Mouse (Mus musculus): ENCODE measurements around the gene Atp6v0a1.

Atp6v0a1 gene

DNA sequence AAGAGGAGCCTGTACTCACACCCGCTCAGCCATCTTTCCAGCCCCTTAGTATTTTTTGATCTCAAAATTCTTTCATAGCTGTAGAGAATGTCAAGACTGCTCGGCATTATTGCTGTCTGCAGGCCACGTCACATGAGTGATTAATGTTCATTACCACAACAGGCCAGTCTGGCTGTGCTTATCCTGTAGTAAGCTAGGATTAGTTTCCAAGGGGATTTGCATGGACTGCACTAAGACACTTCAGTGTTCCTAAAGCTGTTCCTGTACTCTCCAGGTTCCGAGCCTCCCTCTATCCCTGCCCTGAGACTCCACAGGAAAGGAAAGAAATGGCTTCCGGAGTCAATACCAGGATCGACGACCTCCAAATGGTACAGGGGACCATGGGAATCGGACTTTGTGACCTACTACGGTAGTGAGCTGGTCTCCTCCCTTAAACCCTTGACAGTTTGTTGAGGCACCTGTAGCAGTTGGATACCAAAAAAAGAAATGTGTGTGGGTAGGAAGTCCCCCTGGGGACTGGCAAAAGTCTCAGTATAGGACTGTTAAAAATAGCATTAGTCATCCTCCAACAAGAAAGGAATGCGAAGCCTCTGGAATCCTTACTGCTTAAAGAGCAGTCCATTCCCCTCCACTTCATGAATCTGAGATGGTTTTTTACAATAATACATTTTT, 21.0 kb downstream of the Atp6v0a1 start:
- no peak for DNase-seq

DNA sequence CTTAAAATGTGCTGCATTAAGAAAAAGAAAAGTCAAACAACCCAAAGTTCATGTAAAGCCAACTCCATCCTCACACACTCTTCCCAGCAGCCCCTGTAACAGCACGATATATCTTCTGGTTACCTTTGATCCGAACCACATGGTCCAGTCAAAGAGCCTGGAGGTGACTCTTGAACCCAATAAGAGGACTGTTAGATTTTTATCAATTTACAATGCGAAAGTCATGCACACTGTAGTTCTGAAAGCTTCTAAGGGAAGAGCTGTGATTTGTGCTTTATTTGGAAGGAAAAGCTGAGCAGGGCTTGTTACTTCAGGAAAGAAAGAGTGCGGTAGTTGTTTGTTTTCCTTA, 21.5 kb downstream of the Atp6v0a1 start:
- no peak for DNase-seq

- no peak for DNase-seq
These were observed 22.2 kb downstream of the Atp6v0a1 start for GRCm38 (mm10) chr11:101031470-101031869.

DNA sequence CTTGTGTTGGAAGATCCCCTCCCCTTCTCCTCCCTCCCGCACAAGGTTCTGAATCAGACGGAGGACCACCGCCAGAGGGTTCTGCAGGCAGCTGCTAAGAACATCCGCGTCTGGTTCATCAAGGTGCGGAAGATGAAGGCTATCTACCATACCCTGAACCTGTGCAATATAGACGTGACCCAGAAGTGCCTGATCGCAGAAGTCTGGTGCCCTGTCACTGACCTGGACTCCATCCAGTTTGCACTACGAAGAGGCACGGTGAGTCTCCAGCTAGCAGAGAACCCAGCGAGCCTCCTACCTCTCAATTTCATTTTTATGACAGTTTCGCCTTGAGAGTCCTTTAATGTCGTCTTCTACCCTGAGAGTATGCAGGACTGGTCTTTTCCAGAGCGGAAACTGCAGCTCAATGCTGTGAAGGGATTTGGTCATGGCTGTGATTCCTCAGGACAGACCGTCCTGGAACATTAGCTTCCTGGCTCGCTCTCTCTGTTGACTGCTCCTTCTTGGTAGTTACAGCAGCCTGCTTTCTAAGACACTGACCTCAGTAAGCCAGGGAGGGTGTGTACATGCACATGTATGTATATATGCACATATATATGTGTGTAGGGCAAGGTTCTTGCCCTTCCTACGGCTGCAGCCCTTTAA, 24.7 kb downstream of the Atp6v0a1 start:
- DNase-seq: no peak

DNA sequence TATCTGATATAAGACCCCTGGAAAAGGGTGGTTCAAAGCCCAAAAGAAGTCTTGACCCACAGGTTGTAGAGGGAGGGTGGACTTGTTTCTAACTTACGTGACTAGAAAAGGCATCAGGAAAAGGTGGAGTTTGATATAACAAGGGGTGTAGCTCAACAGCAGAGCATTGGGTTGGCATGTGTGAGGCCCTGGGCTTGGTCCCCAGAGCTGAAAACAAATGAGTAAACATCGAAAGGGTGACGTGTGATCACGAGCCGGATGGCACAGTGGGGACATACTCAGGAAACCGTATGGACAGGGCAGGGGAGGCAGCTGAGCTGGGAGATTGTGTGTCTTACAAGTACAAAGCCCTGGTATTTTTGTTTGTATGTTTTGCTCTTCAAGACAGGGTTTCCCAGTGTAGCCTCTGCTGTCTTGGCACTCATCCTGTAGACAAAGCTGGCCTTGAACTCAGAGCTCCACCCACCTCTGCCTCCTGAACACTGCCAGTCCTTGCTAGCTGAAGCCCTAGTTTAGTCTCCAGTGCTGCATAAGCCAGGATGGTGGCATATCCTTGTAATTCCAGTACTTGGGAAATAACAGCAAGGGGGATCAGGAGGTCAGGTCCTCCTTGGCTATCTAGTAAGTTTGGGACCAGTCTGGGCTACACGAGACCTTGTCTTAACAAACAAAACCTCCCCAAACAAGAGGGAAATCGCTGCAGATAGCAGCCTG, 25.5 kb downstream of the Atp6v0a1 start:
- no peak for DNase-seq

DNA sequence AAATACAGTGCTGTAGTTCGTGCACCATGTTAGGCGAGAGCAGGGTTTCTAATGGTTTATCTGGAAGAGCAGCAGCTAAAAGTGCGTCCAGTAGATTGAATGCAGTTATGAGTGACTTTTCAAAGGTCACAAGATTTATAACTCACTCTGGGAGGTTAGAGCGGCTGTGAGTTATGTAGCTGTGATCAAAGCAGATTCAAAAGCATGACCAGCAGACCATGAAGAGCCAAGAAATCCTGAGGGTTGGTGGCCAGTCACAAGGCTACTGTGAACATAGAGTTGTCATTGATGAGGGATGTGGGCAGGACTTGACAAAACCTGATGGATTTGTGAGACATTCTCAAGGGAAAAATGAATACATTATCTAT, 26.1 kb downstream of the Atp6v0a1 start:
- no peak for DNase-seq

DNA sequence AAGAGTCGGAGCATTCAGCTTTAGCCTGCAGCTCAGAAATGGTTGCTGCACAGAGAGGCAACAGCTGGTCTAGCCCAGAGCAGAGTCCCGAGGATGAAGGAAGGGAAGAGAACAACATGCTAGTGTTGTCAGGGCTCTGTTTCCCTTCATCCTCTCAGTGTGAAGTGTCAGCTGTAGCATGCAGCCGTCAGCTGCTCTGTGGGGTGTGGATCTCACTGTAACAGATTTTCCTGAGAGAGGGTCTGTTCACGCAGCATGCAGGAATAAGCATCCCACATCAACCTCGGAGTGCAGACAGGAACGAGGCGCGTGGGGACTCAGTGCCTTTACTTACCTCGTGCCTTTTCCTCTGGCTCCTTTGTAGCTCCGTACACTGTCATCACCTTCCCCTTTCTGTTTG, 28.5 kb downstream of the Atp6v0a1 start:
- no peak for DNase-seq

DNA sequence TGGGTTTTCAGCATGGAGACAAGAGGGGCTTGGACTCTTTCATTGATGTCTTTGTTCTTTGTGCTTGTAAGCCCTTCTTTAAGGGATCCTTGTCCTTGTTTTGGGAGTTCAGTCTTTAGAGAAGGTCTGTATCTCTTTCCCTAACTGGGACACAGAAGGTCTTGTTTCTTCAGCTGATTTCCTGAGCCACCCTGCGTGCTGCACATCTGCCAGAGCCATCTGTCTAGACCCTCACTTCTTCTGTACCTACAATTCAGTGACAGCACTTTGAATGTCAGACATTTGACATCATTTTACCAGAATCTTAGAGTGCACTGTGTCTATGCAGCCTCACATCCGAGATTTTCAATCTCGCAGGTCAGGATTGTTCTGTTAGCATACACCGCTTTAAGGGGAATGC, 36.6 kb downstream of the Atp6v0a1 start:
- DNase-seq: no peak

- DNase-seq: no peak
These were observed 37.2 kb downstream of the Atp6v0a1 start for GRCm38 (mm10) chr11:101046440-101046839.

DNA sequence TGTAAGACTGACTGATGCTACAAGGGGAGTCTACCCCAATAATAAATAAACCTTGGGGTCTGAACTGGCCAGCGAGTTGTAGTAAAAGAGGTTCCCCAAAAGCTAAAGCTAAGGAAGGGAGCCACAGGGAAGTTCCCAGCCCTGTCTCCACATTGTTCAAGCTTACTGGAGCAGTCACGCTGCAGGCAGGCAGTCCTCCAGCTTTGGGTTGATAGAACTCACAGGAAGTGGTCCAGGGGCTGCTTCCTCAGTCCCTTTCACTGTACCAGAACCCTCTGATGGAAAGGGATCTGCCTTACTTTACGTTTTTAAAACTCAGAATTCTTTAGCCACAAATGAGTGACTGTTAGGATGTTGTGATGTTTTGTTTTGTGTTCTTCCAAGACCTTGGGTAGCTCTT, 38.2 kb downstream of the Atp6v0a1 start:
- no peak for DNase-seq

GRCm38 (mm10) chr11:101050359-101050758, 41.1 kb downstream of the Atp6v0a1 start:
- DNase-seq: no peak

- no peak for DNase-seq
These were observed 41.8 kb downstream of the Atp6v0a1 start for GRCm38 (mm10) chr11:101051051-101051493.

DNA sequence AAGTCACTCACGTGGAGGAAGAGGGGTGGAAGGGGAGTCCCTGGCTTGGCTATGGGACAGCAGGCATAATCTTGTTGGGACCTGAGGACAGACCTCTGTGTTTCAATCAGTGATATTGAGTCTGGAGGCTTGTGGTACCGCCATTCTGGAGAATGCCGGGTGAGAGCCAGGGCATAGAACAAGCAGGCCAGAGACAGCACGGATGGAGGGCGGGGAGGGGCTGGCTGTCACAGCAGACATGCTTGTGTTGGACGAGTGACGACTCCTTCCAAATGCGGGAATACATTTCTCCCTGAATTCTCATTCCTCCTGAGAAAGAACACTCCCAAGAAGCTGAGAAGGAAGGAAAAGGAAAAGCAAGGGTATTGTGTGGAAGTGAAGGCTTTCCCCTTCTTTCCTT, 42.4 kb downstream of the Atp6v0a1 start:
- DNase-seq: no peak

- DNase-seq: no peak
These were observed 43.7 kb downstream of the Atp6v0a1 start for GRCm38 (mm10) chr11:101052751-101053473.

DNA sequence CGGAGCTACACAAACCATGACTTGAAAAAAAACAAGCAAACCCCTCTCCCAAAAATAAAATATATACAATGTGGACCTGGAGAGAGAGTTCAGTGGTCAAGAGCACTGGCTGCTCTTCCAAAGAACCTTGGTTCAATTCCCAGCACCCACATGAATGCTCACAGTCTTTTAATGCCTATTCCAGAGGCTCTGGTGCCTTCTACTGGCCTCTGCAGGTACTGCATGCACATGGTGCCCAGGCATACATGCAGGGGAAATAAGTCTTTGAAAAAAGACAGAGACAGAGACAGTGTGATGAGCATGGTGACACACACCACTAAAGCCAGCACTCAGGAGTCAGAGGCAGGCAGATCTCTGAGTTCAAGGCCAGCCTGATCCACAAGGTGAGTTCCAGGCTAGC, 44.7 kb downstream of the Atp6v0a1 start:
- no peak for DNase-seq

GRCm38 (mm10) chr11:101055418-101055817, 46.2 kb downstream of the Atp6v0a1 start:
- no peak for DNase-seq

DNA sequence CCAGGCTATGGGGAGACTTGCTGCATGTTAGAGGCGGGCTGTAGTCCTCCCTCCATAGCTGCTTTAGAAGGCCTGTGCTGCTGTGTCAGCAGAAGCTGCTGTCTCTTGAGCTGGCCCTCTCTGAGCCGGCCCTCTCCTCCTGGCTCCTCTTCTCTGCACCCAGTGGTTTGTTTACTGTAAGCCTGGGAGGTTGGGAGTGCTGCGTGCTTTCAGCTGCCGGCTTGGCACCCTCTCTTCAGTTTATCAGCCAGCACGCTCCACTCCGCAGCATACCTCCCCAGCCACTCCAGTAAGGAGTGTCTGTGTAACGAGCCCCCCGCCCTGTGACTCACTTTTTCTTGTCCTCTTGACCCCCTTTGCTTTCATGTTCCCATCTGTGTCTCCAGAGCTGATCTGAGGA, 47.6 kb downstream of the Atp6v0a1 start:
- no peak for DNase-seq

GRCm38 (mm10) chr11:101057860-101058259, 48.6 kb downstream of the Atp6v0a1 start:
- DNase-seq: peak; percentile 85

GRCm38 (mm10) chr11:101058726-101059125, 49.5 kb downstream of the Atp6v0a1 start:
- no peak for DNase-seq

DNA sequence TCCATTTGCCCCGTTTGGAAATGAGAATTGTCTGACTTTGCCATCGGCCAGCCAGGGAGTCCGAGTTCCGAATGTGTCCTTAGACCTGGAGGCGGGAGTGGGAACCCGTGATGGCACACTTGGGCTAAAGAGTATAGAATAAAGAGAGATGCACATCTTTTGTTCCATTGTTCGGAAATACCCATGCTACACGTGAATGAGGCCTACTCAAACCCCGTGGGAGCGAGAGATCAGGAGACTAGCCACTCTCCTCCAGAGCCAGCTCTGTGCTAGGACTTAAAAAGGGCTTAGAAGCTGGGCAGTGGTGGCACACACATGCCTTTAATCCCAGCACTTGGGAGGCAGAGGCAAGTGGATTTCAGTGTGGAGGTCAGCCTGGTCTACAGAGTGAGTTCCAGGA, 50.2 kb downstream of the Atp6v0a1 start:
- DNase-seq: no peak

DNA sequence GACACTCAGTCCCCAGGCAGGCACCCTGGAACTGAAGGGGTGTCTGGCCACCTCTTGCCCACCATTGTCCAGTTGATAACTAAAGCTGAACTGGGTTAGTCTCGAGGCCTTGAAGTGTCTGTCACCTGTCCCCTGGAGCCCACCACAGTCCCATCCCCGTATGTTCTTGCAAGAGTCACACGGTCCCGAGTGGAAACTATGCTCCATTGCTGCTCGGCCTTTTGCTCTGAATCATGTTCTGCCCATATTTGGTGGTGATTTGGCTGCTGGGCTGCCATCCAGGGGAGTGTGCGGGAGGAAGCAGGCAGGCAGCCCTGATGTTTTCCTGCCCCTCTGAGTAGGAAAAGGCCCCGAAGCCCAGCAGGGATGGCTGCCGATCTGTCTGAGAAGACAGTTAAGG, 50.9 kb downstream of the Atp6v0a1 start:
- DNase-seq: peak; percentile 61

DNA sequence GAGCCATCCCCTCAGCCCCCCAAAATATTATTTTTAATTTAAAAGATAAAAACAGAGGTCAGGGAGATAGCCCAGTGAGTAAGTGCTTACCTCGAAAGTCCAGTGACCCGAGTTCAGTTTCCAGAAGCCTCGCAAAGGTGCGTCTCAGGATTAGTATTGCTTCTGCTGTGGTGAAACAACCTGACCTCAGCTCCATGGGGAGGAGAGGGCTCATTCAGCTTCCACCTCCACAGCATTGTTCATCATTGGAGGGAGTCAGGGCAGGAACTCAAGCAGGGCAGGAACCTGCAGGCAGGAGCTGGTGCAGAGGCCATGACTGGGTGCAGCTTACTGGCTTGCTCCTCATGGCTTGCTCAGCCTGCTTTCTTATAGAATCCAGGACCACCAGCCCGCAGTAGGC, 51.8 kb downstream of the Atp6v0a1 start:
- DNase-seq: no peak

DNA sequence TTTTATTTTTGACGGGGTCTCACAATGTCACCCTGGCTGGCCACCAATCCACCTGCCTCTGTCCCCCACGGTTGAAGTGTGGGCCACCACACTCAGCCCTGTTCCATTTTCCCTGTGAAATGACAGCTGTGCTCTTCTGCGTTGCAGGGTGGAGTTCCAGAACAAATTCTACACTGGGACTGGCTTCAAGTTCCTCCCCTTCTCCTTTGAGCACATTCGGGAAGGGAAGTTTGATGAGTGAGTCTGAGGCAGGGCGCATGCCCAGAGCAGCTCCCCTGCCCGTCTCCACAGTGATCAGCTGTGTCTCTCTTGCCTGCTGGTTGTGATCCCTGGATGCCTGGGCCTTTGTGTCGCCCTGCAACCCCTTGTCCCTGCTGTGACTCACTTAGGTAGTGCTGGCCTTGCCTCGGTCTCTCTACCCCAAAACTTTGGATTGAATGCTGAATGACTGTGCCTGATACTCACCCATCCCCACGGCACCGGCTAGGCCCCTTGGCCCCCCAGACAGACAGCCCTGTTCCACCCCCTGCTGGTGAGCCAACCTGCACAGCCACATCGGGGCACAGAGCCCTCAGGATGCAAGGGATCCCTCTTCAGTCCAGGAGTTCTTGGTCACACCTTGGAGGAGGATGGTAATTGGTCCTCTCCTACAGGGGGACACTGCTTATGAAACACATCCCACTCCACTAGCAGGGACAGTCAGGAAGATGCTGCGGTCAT, 53.1 kb downstream of the Atp6v0a1 start:
- DNase-seq: no peak

All from kidney, adult 18-20 months (tissue).